Mouse (Mus musculus): ENCODE data around the gene Bst1.

- TF ChIP-seq CTCF (IDR thresholded peaks at IDR 0.05; ENCODE audit: low read depth, low read length) (no peak), GATA2 (IDR thresholded peaks at IDR 0.05; ENCODE audit: borderline replicate concordance, low read depth, low read length) (no peak), TAL1 (conservative IDR thresholded peaks at IDR 0.05; ENCODE audit: low read depth, low read length) (no peak)
Measured at GRCm38 (mm10) chr5:43805401-43805800, 13.3 kb upstream of the Bst1 start.

Measured in G1E (cell line).